Mouse (Mus musculus): ENCODE results near the gene Tspan18. TPM values are rescaled to one million over a fixed set of nuclear protein-coding genes. Genes with fewer than 3 reads are reported as not detected.

Tspan18 gene
- polyA plus RNA-seq, 1 experiment = 1.0 TPM

DNA sequence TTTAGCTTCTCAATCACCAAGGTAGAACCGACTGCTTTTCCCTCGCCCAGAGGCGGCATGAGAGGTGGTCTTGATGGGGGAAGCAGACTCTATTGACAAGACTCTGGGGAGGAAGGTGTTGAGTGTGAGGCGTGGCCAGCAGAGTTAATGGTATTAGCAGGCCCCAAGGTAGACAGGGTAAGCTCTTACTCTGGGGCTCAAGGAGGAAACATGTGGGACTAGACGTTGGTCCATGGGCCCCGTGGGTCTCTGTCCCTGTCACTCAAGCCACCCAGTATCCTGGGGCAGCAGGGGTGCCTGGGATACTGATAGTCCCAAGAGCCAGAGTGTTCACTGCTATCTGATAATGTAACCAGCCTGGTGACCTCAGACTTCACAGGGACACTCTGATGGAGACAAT is 26.0 kb upstream of the Tspan18 start:
- no peak overlapping the region for H3K9ac ChIP-seq (ENCODE audit: low read depth, poor library complexity, severe bottlenecking)
- H3K9me3 ChIP-seq (replicated peaks; ENCODE audit: control insufficient read depth, insufficient read depth, low read length, poor library complexity, severe bottlenecking) = no peaks in the 10 kb centered on the region
- H3K4me3 ChIP-seq (ENCODE audit: low read depth, low read length) = no peak overlapping the region
- H3K27me3 ChIP-seq (ENCODE audit: control insufficient read depth, insufficient read depth, low read length, poor library complexity, severe bottlenecking) = no peaks in the 10 kb centered on the region
- no peaks in the 10 kb centered on the region for H3K36me3 ChIP-seq (ENCODE audit: control insufficient read depth, insufficient read depth, low read length, poor library complexity, severe bottlenecking)
- no peaks in the 10 kb centered on the region for H3K4me1 ChIP-seq (ENCODE audit: control insufficient read depth, insufficient read depth, low read length)
- H3K27ac ChIP-seq (ENCODE audit: insufficient read depth, low read length) = no peak overlapping the region
- TF ChIP-seq EP300 (IDR thresholded peaks at IDR 0.05; ENCODE audit: insufficient read depth, low read depth, low read length) = no peak
- TF ChIP-seq POLR2A (IDR thresholded peaks at IDR 0.05; ENCODE audit: insufficient read depth, low read length) = no peak
- no peak for TF ChIP-seq CTCF (IDR thresholded peaks at IDR 0.05; ENCODE audit: low read depth, low read length)

DNA sequence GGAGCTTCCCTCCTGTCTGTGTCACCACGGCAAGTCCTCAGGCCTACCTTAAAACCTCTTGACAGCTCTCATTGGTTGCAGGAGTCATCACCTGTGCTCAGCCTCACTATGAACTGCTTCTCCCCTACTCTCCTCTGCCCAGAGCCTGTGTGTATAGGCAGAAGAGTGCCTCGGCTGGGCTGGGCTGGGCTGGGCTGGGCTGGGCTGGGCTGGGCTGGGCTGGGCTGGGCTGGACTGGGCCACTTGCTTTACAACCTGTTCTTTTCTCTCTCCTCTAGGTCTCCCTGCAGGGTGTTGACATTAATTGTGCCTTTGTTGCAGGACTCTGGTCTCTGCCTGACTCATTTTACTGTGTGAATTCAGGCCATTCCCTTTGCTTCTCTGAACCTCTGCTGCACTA is 23.1 kb upstream of the Tspan18 start:
- Histone ChIP-seq H3K9me3 (replicated peaks; ENCODE audit: control insufficient read depth, insufficient read depth, low read length, poor library complexity, severe bottlenecking) (no peaks in the 10 kb centered on the region), H3K9ac (ENCODE audit: low read depth, poor library complexity, severe bottlenecking) (no peak overlapping the region), H3K27ac (ENCODE audit: insufficient read depth, low read length) (no peak overlapping the region), H3K4me3 (ENCODE audit: low read depth, low read length) (no peak overlapping the region), H3K36me3 (ENCODE audit: control insufficient read depth, insufficient read depth, low read length, poor library complexity, severe bottlenecking) (no peaks in the 10 kb centered on the region), H3K27me3 (ENCODE audit: control insufficient read depth, insufficient read depth, low read length, poor library complexity, severe bottlenecking) (no peaks in the 10 kb centered on the region), H3K4me1 (ENCODE audit: control insufficient read depth, insufficient read depth, low read length) (no peaks in the 10 kb centered on the region)
- TF ChIP-seq EP300 (IDR thresholded peaks at IDR 0.05; ENCODE audit: insufficient read depth, low read depth, low read length) = no peak
- TF ChIP-seq POLR2A (IDR thresholded peaks at IDR 0.05; ENCODE audit: insufficient read depth, low read length) = no peak
- TF ChIP-seq CTCF (IDR thresholded peaks at IDR 0.05; ENCODE audit: low read depth, low read length) = no peak

DNA sequence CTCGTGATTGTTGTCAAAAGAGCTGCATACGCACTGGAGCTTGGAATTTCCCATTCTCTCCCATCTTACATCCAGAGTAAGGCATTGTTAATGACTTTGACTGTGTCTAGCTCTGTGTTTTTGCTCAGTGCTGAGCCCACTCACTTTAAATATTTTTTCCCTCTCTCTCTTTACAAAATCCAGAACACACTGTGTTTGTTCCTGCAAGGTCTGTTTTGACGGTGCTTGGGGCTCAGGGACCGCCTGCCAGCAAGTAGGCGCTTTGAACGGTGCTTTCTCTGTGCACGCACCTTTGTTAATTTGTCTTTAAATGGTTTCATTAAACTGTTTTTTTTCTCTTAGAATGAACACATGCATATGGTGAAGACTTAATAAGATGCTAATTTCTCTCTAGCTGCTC is 21.5 kb upstream of the Tspan18 start:
- H3K27me3 ChIP-seq (ENCODE audit: control insufficient read depth, insufficient read depth, low read length, poor library complexity, severe bottlenecking) = no peaks in the 10 kb centered on the region
- no peak overlapping the region for H3K9ac ChIP-seq (ENCODE audit: low read depth, poor library complexity, severe bottlenecking)
- no peaks in the 10 kb centered on the region for H3K36me3 ChIP-seq (ENCODE audit: control insufficient read depth, insufficient read depth, low read length, poor library complexity, severe bottlenecking)
- no peak for TF ChIP-seq POLR2A (IDR thresholded peaks at IDR 0.05; ENCODE audit: insufficient read depth, low read length)
- no peak for TF ChIP-seq EP300 (IDR thresholded peaks at IDR 0.05; ENCODE audit: insufficient read depth, low read depth, low read length)
- no peak for TF ChIP-seq CTCF (IDR thresholded peaks at IDR 0.05; ENCODE audit: low read depth, low read length)
- no peak overlapping the region for H3K4me3 ChIP-seq (ENCODE audit: low read depth, low read length)
- no peaks in the 10 kb centered on the region for H3K9me3 ChIP-seq (replicated peaks; ENCODE audit: control insufficient read depth, insufficient read depth, low read length, poor library complexity, severe bottlenecking)
- H3K27ac ChIP-seq (ENCODE audit: insufficient read depth, low read length) = no peak overlapping the region
- no peaks in the 10 kb centered on the region for H3K4me1 ChIP-seq (ENCODE audit: control insufficient read depth, insufficient read depth, low read length)

DNA sequence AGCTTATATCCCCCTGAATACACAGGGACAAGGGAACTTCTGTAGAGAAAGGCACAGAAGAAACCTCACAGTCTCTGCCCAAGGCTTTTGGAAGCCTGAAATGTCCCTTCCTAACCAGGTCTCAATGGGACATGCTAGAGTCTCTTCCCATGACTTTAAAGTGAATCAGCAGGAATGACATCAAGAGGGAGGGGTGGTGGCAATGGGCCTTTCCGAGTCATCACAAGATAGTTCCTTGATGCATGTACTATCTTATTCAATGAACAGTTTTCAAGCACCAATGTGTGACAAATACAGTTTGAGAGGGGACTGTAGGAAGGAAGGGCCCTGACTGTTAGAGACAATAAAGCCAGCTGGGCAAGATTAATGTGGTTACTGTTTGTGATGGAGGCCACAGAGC is 20.3 kb upstream of the Tspan18 start:
- TF ChIP-seq CTCF (IDR thresholded peaks at IDR 0.05; ENCODE audit: low read depth, low read length) (no peak), EP300 (IDR thresholded peaks at IDR 0.05; ENCODE audit: insufficient read depth, low read depth, low read length) (no peak), POLR2A (IDR thresholded peaks at IDR 0.05; ENCODE audit: insufficient read depth, low read length) (no peak)
- Histone ChIP-seq H3K27me3 (ENCODE audit: control insufficient read depth, insufficient read depth, low read length, poor library complexity, severe bottlenecking) (no peaks in the 10 kb centered on the region), H3K4me1 (ENCODE audit: control insufficient read depth, insufficient read depth, low read length) (no peaks in the 10 kb centered on the region), H3K9ac (ENCODE audit: low read depth, poor library complexity, severe bottlenecking) (no peak overlapping the region), H3K4me3 (ENCODE audit: low read depth, low read length) (no peak overlapping the region), H3K36me3 (ENCODE audit: control insufficient read depth, insufficient read depth, low read length, poor library complexity, severe bottlenecking) (no peaks in the 10 kb centered on the region), H3K27ac (ENCODE audit: insufficient read depth, low read length) (no peak overlapping the region), H3K9me3 (replicated peaks; ENCODE audit: control insufficient read depth, insufficient read depth, low read length, poor library complexity, severe bottlenecking) (no peaks in the 10 kb centered on the region)

DNA sequence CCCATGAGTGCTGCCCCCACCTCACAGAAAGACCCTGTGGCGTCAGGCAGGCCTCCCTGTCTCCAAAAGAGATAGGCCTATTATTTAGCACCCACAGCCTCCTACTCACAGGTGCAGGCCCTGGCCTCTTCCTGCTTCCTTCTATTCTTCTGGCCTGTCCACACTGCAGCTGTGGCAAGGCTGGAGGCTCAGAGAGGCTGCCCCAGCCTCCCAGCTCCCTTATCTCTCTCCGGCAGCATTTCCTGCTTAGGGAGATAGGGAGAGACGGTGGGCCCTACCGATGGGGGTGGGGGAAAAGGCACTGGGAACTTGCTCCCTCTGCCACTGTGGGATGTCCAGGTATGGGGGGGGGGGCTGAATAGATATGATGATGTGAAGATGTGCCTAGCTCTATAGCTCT is 19.4 kb upstream of the Tspan18 start:
- no peaks in the 10 kb centered on the region for H3K9me3 ChIP-seq (replicated peaks; ENCODE audit: control insufficient read depth, insufficient read depth, low read length, poor library complexity, severe bottlenecking)
- H3K27ac ChIP-seq (ENCODE audit: insufficient read depth, low read length) = no peak overlapping the region
- H3K36me3 ChIP-seq (ENCODE audit: control insufficient read depth, insufficient read depth, low read length, poor library complexity, severe bottlenecking) = no peaks in the 10 kb centered on the region
- no peak overlapping the region for H3K9ac ChIP-seq (ENCODE audit: low read depth, poor library complexity, severe bottlenecking)
- H3K4me1 ChIP-seq (ENCODE audit: control insufficient read depth, insufficient read depth, low read length) = no peaks in the 10 kb centered on the region
- no peak overlapping the region for H3K4me3 ChIP-seq (ENCODE audit: low read depth, low read length)
- no peak for TF ChIP-seq POLR2A (IDR thresholded peaks at IDR 0.05; ENCODE audit: insufficient read depth, low read length)
- no peak for TF ChIP-seq CTCF (IDR thresholded peaks at IDR 0.05; ENCODE audit: low read depth, low read length)
- TF ChIP-seq EP300 (IDR thresholded peaks at IDR 0.05; ENCODE audit: insufficient read depth, low read depth, low read length) = no peak
- no peaks in the 10 kb centered on the region for H3K27me3 ChIP-seq (ENCODE audit: control insufficient read depth, insufficient read depth, low read length, poor library complexity, severe bottlenecking)

DNA sequence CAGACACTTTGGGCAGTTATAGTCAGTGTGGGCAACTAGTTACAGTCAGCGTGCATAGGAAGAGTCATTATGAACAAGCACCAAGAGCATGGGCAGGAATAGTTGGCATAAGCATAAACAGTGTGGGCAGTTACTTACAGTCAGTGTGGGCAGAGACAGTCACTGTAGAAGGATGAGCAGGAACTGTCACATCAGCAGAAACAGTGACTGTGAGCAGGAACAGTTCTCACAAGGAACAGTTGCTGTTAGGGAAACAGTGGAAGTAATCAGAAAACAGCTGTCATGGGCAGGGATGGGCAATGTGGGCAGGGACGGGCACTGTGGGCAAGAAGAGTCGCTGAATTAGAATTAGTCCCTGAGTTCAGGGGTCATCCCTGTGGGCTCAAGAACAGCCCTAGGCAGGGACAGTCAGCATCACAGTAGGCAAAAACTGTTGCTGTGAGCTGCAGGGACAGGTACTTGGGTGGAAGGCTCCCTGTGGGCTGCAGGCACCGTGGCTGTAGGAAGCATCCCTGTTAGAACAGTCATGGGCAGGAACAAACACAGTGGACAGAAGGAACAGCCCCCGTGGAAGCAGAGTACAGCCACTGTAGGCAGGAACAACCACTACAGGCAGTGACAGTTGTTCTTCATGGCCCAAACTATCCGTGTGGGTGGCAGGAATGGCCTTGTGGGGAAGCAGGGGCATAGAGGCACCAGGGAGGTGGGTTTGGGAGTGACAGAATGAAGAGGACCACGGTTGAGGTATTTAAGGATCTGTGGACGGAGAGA is 18.8 kb upstream of the Tspan18 start:
- Histone ChIP-seq H3K9ac (ENCODE audit: low read depth, poor library complexity, severe bottlenecking) (no peak overlapping the region), H3K9me3 (replicated peaks; ENCODE audit: control insufficient read depth, insufficient read depth, low read length, poor library complexity, severe bottlenecking) (no peaks in the 10 kb centered on the region), H3K27ac (ENCODE audit: insufficient read depth, low read length) (no peak overlapping the region), H3K36me3 (ENCODE audit: control insufficient read depth, insufficient read depth, low read length, poor library complexity, severe bottlenecking) (no peaks in the 10 kb centered on the region), H3K4me3 (ENCODE audit: low read depth, low read length) (no peak overlapping the region), H3K27me3 (ENCODE audit: control insufficient read depth, insufficient read depth, low read length, poor library complexity, severe bottlenecking) (no peaks in the 10 kb centered on the region), H3K4me1 (ENCODE audit: control insufficient read depth, insufficient read depth, low read length) (no peaks in the 10 kb centered on the region)
- TF ChIP-seq CTCF (IDR thresholded peaks at IDR 0.05; ENCODE audit: low read depth, low read length) (no peak), POLR2A (IDR thresholded peaks at IDR 0.05; ENCODE audit: insufficient read depth, low read length) (no peak), EP300 (IDR thresholded peaks at IDR 0.05; ENCODE audit: insufficient read depth, low read depth, low read length) (no peak)
